Mouse (Mus musculus) cortical plate, adult 2 months (tissue): ENCODE results near the gene Gjc1.

ENCODE experiments used
- CTCF ChIP-seq: fragments of 200-500 bp; IDR thresholded peaks from 2 replicates; pipeline ENCODE4 v1.5.1; 2011; ENCODE audit warnings: mild to moderate bottlenecking, control low read depth, low read length; ENCODE audit not compliant: insufficient read depth; ENCODE audit errors: extremely low read depth
- POLR2A ChIP-seq: fragments of 200-500 bp; IDR thresholded peaks from 2 replicates; pipeline ENCODE4 v1.6.1; 2011; ENCODE audit warnings: mild to moderate bottlenecking, low read length, control low read depth; ENCODE audit not compliant: insufficient read depth; ENCODE audit errors: extremely low read depth

GRCm38 (mm10) chr11:102791682-102792445 is 27.6 kb downstream of the Gjc1 start:
- TF ChIP-seq POLR2A (no peak), CTCF (no peak)
